9 mouse cellular contexts compared by ENCODE assay signal in genomic region chr4:152221411-152221887, GRCm38 (mm10). TPM values are rescaled to one million over a fixed set of nuclear protein-coding genes. Genes with fewer than 3 reads are reported as not detected.
DNase-seq lines count a peak whose midpoint lies in the region; ATAC-seq lines count a peak whose summit lies in the region.
"Had no signal": no experiment of that assay in that cellular context is flagged by ENCODE, and none has a peak within 500 bp of the region (broad histone marks: within the 10 kb centered on the region; RNA-seq: fewer than 3 reads in every experiment).

No protein-coding gene starts in this region.

- peaks cover 5% of the 10 kb centered on the region; the same call in 1 of the 2 replicates for H3K36me3 ChIP-seq in embryonic facial prominence, embryonic 10.5 days (replicated peaks)
- peaks cover 4% of the 10 kb centered on the region; the same call in 1 of the 2 replicates for H3K36me3 ChIP-seq in hindbrain, embryonic 16.5 days (ENCODE audit: control insufficient read depth, insufficient read depth, low read length)
- H3K36me3 ChIP-seq in midbrain, embryonic 13.5 days = peaks cover 34% of the 10 kb centered on the region

- H3K9ac ChIP-seq in hindbrain, embryonic 16.5 days (ENCODE audit: low read depth, low read length) = peak overlapping the region; percentile 49; the same call in 1 of the 2 replicates
- H3K9ac ChIP-seq in midbrain, embryonic 13.5 days (replicated peaks) = peak overlapping the region; percentile 19; the same call in 1 of the 2 replicates

- H3K4me1 ChIP-seq in embryonic facial prominence, embryonic 10.5 days = peaks cover 23% of the 10 kb centered on the region
- H3K4me1 ChIP-seq in hindbrain, embryonic 16.5 days (ENCODE audit: control insufficient read depth, insufficient read depth, low read depth, low read length) = peaks cover 35% of the 10 kb centered on the region
- H3K4me1 ChIP-seq in midbrain, embryonic 13.5 days (replicated peaks) = peaks cover 26% of the 10 kb centered on the region

- H3K4me3 ChIP-seq in embryonic facial prominence, embryonic 10.5 days = 0 out of 2 replicates have a peak overlapping the region, but pooled peaks have one; percentile 5
- H3K4me3 ChIP-seq in hindbrain, embryonic 16.5 days (ENCODE audit: low read length) = no peak overlapping the region
- no peak overlapping the region for H3K4me3 ChIP-seq in midbrain, embryonic 13.5 days (replicated peaks)

- 37% methylated on average over 9 of the region's 9 CpGs for whole genome bisulfite sequencing in embryonic facial prominence, embryonic 10.5 days
- WGBS in hindbrain, embryonic 16.5 days = 7% methylated on average over 9 of the region's 9 CpGs
- WGBS in midbrain, embryonic 13.5 days = 1% methylated on average over 9 of the region's 9 CpGs

- H3K9me3 ChIP-seq in embryonic facial prominence, embryonic 10.5 days = no peaks in the 10 kb centered on the region
- H3K9me3 ChIP-seq in hindbrain, embryonic 16.5 days (ENCODE audit: control insufficient read depth, low read length) = no peaks in the 10 kb centered on the region
- H3K9me3 ChIP-seq in midbrain, embryonic 13.5 days = no peaks in the 10 kb centered on the region

- DNase-seq in layer of hippocampus, adult 18-20 months (ENCODE audit: low spot score in 2 of 2) = peak; percentile 37 to 75
- no peak for DNase-seq in layer of hippocampus, postnatal 10 days (ENCODE audit: low spot score in 2 of 2)
- peak; percentile 44 for DNase-seq in embryonic facial prominence, embryonic 10.5 days (ENCODE audit: low spot score)
- DNase-seq in thymus, postnatal 14 days = no peak
- no peak for DNase-seq in urinary bladder, postnatal 25 days (ENCODE audit: low spot score)

- H3K27ac ChIP-seq in embryonic facial prominence, embryonic 10.5 days (replicated peaks) = 0 out of 2 replicates have a peak overlapping the region, but pooled peaks have one; percentile 26
- H3K27ac ChIP-seq in hindbrain, embryonic 16.5 days (ENCODE audit: low read depth, low read length) = peak overlapping the region; percentile 81
- H3K27ac ChIP-seq in midbrain, embryonic 13.5 days = peak overlapping the region; percentile 84

- peak; percentile 83 for ATAC-seq in hindbrain, embryonic 16.5 days
- peak; percentile 88 for ATAC-seq in midbrain, embryonic 13.5 days
- no peak for ATAC-seq in monocyte, adult 5-6 weeks (replicated peaks; ENCODE audit: insufficient number of reproducible peaks, low FRiP score, low TSS enrichment, poor library complexity, severe bottlenecking)

- peak overlapping the region; percentile 13; the same call in 1 of the 2 replicates for H3K4me2 ChIP-seq in hindbrain, embryonic 16.5 days (ENCODE audit: low read length)
- H3K4me2 ChIP-seq in midbrain, embryonic 13.5 days (replicated peaks) = peak overlapping the region; percentile 23; the same call in 1 of the 2 replicates

- H3K27me3 ChIP-seq in embryonic facial prominence, embryonic 10.5 days (replicated peaks; ENCODE audit: low read depth, poor library complexity, severe bottlenecking) = peaks cover 35% of the 10 kb centered on the region; the same call in 1 of the 2 replicates
- H3K27me3 ChIP-seq in hindbrain, embryonic 16.5 days (replicated peaks; ENCODE audit: control insufficient read depth, insufficient read depth, low read length) = no peaks in the 10 kb centered on the region
- peaks cover 73% of the 10 kb centered on the region for H3K27me3 ChIP-seq in midbrain, embryonic 13.5 days

RNA-seq across cellular contexts. Expression of gene Acot7, which starts 43.5 kb away (rescaled TPM):
- total RNA-seq in layer of hippocampus, adult 18-20 months (2021) = 100 to 1,000 TPM; 329 to 352 TPM
- 100 to 1,000 TPM; 426 to 431 TPM for total RNA-seq in layer of hippocampus, postnatal 10 days (2021)
- 51.8 and 55.5 TPM in 2 replicates for polyA plus RNA-seq in embryonic facial prominence, embryonic 10.5 days (2016; fragmentation: Nextera tagmentation; extraction: Ambion mirVana)
- polyA plus RNA-seq in hindbrain, embryonic 16.5 days (2015; fragmentation: Nextera tagmentation; extraction: Ambion mirVana) = 478 and 542 TPM in 2 replicates
- polyA plus RNA-seq in midbrain, embryonic 13.5 days (2015; fragmentation: Nextera tagmentation; extraction: Ambion mirVana) = 206 and 218 TPM in 2 replicates
- total RNA-seq in monocyte, adult 5-6 weeks (2017) = 18.1 to 62.4 TPM (median 30.9 TPM) in 3 replicates

RNA-seq across cellular contexts. Expression of gene Gpr153, which starts 52.6 kb away (rescaled TPM):
- 1 to 10 TPM; 5.0 to 6.5 TPM for total RNA-seq in layer of hippocampus, adult 18-20 months (2021)
- 10 to 100 TPM; 21.4 to 23.1 TPM for total RNA-seq in layer of hippocampus, postnatal 10 days (2021)
- 2.7 and 4.0 TPM in 2 replicates for polyA plus RNA-seq in embryonic facial prominence, embryonic 10.5 days (2016; fragmentation: Nextera tagmentation; extraction: Ambion mirVana)
- polyA plus RNA-seq in hindbrain, embryonic 16.5 days (2015; fragmentation: Nextera tagmentation; extraction: Ambion mirVana) = 15.5 and 16.4 TPM in 2 replicates
- 6.0 and 8.1 TPM in 2 replicates for polyA plus RNA-seq in midbrain, embryonic 13.5 days (2015; fragmentation: Nextera tagmentation; extraction: Ambion mirVana)
- total RNA-seq in monocyte, adult 5-6 weeks (2017) = 0.39 to 0.86 TPM in 2 of 3 replicates, not detected in the other
- total RNA-seq: MEL had no signal

Comparison
In these comparisons a context has a peak if more than half of its experiments do, and no peak if none do; other contexts are left out.
1. DNase-seq: peak in layer of hippocampus, adult 18-20 months (2 of 2) and embryonic facial prominence, embryonic 10.5 days (single experiment); none in layer of hippocampus, postnatal 10 days (0 of 2), thymus, postnatal 14 days (single experiment) and urinary bladder, postnatal 25 days (single experiment).
2. H3K27ac ChIP-seq: peak in every context shown above with its lines; median percentile 84 in midbrain, embryonic 13.5 days; 81 in hindbrain, embryonic 16.5 days; 26 in embryonic facial prominence, embryonic 10.5 days.